Mouse (Mus musculus) cerebellum, adult 9-10 months (tissue): Measurements from ENCODE around the gene Reps1.

Source experiments
- DNase-seq: peaks from one replicate; pipeline ENCODE4 v3.0.0; 2022

Reps1 gene

DNA sequence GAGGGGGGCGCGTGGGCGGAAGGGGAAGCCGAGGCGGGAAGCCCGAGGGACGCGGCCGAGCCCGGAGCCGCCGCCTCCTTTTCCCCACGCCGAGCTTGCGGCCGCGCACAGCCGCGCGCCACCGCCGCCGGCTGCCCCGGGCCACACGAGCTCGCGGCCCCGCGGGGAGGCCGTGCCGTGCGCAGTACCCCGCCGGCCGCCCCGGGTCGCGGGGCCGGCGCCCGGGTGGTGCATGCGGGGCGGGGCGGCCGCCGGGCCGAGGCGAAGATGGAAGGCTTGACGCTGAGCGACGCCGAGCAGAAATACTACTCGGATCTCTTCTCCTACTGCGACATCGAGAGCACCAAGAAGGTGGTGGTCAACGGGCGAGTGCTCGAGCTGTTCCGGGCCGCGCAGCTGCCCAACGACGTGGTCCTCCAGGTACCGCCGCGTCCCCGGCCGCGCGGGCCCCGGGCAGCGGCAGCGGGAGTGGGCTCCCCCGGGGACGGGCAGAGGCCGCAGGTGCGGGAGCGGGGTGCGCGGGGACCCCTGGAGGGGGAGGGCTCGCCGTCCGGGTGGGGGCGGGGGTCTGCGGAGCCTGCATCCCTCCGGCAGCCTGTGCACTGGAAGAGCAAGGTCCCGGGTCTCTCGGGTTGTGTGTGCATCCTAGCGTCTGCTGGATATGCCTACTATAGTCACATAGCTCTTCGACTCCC, at the start of gene Reps1:
Gene Reps1 (plus strand): TSS at position 166 of the 695 bp plus-strand sequence.
- no peak for DNase-seq

- DNase-seq = no peak
These were observed 48.9 kb upstream of the Reps1 start for GRCm38 (mm10) chr10:18006756-18007155.

GRCm38 (mm10) chr10:18007243-18007642, 48.4 kb upstream of the Reps1 start:
- DNase-seq = no peak

DNA sequence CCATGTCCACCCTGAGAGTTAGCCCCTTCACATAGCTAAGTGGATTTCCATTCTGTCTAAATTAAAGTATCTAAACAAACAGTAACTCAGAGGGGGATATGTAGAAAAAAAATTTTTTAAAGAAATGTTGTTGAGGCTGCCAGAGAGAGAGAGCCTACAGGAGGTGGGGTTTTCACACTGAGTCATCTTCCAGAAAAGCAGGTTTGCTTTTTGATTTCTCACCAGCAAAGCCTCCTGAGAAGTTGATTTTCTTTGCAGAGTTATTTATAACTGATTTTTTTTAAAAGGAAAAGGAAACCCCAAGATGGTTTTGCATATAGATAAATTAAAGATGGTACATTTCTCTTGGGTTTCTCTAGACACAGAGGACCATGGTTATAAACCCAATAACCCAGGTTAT, 47.5 kb upstream of the Reps1 start:
- no peak for DNase-seq

DNA sequence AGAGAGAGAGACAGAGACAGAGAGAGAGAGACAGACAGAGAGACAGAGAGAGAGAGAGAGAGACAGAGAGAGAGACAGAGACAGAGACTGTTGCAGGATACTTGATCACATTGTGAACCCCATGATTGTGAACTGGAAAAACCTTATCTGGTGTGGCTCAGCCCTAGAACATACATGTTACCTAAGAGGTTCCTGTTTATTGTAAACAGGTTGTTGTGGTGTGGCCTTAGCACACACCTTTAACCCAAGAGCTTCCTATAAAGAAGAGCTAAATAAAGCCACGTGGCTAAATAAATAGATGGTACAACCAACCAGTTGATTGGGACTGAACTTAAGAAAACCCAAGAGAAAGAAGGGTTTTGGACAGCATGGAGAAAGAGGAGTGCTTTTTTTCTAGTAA, 45.9 kb upstream of the Reps1 start:
- no peak for DNase-seq

DNA sequence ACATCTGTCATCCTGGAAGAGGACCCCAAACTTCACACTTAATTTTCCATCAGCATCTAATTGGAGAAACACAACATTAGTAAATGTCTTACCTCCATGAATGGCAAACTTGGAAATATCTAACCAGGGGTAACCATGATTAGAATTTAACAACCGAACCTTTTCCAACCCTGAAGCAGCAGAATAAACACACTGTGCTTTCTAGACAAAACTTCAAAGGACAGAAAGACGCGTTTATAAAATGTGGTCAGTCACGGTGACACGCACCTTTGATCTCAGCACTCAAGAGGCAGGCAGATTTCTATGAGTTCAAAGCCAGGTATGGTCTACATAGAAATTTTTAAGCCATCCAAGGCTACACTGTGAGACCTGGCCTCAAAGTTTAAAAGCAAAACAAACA, 43.9 kb upstream of the Reps1 start:
- no peak for DNase-seq

- DNase-seq = no peak
These were observed 35.2 kb upstream of the Reps1 start for GRCm38 (mm10) chr10:18020443-18020842.

DNA sequence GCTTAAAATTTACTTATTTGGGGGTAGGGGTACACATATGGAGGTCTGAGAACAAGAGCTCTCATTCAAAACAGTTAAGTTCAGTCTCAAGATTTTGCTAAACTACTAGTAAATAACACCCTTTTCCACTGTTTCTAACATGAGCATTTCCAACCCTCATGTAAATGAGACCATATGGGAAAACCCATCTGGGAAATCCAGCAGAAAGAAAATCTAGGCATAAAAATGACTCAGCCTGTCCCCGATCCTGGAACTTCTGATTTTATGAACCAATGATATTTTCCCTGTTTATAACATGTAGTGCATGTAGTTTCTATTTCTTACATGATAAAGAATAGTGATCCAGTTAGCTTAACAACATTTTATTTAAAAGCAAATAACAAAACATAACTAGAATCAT, 34.8 kb upstream of the Reps1 start:
- DNase-seq = no peak

GRCm38 (mm10) chr10:18021576-18022311, 33.9 kb upstream of the Reps1 start:
- peak; percentile 14 for DNase-seq

- DNase-seq = peak; percentile 39
These were observed 33.3 kb upstream of the Reps1 start for GRCm38 (mm10) chr10:18022312-18022711.

- peak; percentile 48 for DNase-seq
These were observed 32.8 kb upstream of the Reps1 start, which contains the start of gene Abracl for GRCm38 (mm10) chr10:18022741-18023347. Gene Abracl, minus strand, starts transcription at chr10:18023288.

DNA sequence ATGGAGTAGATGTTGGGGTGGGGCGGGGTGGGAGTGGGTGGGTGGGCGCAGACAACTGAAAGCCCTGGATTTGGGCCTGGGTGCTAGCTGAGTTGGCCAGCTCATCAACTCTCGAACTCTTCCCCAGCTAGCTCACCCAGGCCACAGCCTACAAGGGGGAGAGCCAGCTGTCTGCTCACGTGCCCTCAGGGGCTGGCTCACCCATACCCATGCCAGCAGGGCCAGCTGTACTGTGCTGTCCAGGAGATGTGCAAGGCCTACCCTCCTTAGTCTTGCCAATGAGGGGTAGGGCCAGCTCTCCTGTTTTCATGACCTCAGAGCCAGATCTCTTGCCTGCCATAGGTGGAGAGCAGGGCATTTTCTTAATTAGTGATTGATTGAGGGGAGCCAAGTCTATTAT, 21.3 kb upstream of the Reps1 start:
- DNase-seq = no peak

- no peak for DNase-seq
These were observed 18.8 kb upstream of the Reps1 start for GRCm38 (mm10) chr10:18036849-18037248.

GRCm38 (mm10) chr10:18046380-18046779, 9.3 kb upstream of the Reps1 start:
- no peak for DNase-seq

- no peak for DNase-seq
These were observed 8.1 kb upstream of the Reps1 start for GRCm38 (mm10) chr10:18047380-18048146.

GRCm38 (mm10) chr10:18055009-18055695, 509 bp upstream of the Reps1 start:
- DNase-seq = peak; percentile 86

DNA sequence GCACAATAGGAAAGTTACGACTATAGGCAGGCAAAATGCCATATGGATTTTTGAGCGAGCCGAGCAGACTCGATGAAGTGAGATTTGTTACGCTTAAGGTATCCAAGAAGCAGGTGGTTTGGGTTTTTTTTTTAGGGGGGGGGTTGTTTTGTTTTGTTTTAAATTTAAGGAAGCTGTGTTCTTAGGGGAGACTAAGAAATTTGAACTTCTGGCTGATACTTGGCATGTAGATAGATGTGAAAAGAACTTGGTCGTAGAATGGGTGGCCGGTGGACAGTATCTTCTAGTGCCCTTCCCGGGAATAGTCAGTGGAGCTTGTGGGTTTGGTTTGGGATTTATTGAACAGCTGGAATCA, 707 bp downstream of the Reps1 start:
- peak; percentile 50 for DNase-seq

- no peak for DNase-seq
These were observed 3.1 kb downstream of the Reps1 start for GRCm38 (mm10) chr10:18058681-18059338.

DNA sequence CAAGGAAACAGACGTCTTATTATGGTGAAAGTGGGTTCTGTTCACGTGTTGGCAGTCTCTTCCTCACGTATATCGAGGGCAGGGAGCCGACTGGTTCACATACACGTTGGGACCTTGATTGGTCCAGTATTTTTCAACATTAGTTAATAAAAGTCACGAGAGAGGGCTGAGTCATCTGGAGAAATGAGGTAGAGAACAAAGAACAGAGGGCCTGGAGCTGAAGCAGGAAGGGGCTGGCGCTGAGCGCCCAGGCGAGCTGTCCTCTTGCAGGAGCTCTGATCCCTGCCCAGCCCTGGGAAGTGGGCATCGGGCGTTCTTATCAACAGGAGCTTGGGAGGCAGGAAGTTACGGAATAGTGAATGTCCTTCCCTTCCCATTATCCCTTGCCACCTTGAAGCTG, 4.1 kb downstream of the Reps1 start:
- DNase-seq = no peak

- DNase-seq = no peak
These were observed 5.1 kb downstream of the Reps1 start for GRCm38 (mm10) chr10:18060778-18061177.

GRCm38 (mm10) chr10:18061533-18061932, 5.9 kb downstream of the Reps1 start:
- no peak for DNase-seq

GRCm38 (mm10) chr10:18064606-18065228, 9.1 kb downstream of the Reps1 start:
- DNase-seq = no peak
